Mouse (Mus musculus): ENCODE data around the gene Cpz. TPM values are rescaled to one million over a fixed set of nuclear protein-coding genes. Genes with fewer than 3 reads are reported as not detected.
A peak's percentile ranks its signal among the peaks of the same experiment; 100 is the strongest.

Cpz gene
- polyA plus RNA-seq (2012; rRNA removed): 1.4 and 2.9 TPM in 2 replicates

GRCm38 (mm10) chr5:35525469-35526123, at the start of gene Cpz:
TSS of gene Cpz (minus strand) at chr5:35525698.
- H3K27ac ChIP-seq (ENCODE audit: control insufficient read depth, insufficient read depth, low read depth, low read length): no peak within 1 kb of the TSS
- peaks cover 16% of the 10 kb centered on the region for H3K4me1 ChIP-seq (ENCODE audit: control insufficient read depth, insufficient read depth, low read length)
- H3K4me3 ChIP-seq (ENCODE audit: control insufficient read depth, low read depth, low read length): peak within 1 kb of the TSS; percentile 23
- no peaks in the 10 kb centered on the region for H3K27me3 ChIP-seq (ENCODE audit: control insufficient read depth, insufficient read depth, low read length)
- TF ChIP-seq CTCF (IDR thresholded peaks at IDR 0.05; ENCODE audit: control insufficient read depth, insufficient read depth, insufficient replicate concordance, low read depth, low read length): no peak
- peak; percentile 46 for TF ChIP-seq POLR2A (IDR thresholded peaks at IDR 0.05; ENCODE audit: control insufficient read depth, low read depth, low read length)
- no peaks in the 10 kb centered on the region for H3K36me3 ChIP-seq (ENCODE audit: control insufficient read depth, insufficient read depth, low read length)

- H3K4me3 ChIP-seq (ENCODE audit: control insufficient read depth, low read depth, low read length): peak within 1 kb of the TSS; percentile 96
- H3K4me1 ChIP-seq (ENCODE audit: control insufficient read depth, insufficient read depth, low read length): peaks cover 3% of the 10 kb centered on the region
- H3K27me3 ChIP-seq (ENCODE audit: control insufficient read depth, insufficient read depth, low read length): no peaks in the 10 kb centered on the region
- TF ChIP-seq CTCF (IDR thresholded peaks at IDR 0.05; ENCODE audit: control insufficient read depth, insufficient read depth, insufficient replicate concordance, low read depth, low read length): no peak
- peak; percentile 93 for TF ChIP-seq POLR2A (IDR thresholded peaks at IDR 0.05; ENCODE audit: control insufficient read depth, low read depth, low read length)
- H3K27ac ChIP-seq (ENCODE audit: control insufficient read depth, insufficient read depth, low read depth, low read length): peak within 1 kb of the TSS; percentile 83
- no peaks in the 10 kb centered on the region for H3K36me3 ChIP-seq (ENCODE audit: control insufficient read depth, insufficient read depth, low read length)
These were observed 49.4 kb upstream of the Cpz start, which contains the start of gene Trmt44 for GRCm38 (mm10) chr5:35574653-35575599. TSS of gene Trmt44 (minus strand) at chr5:35575070.

GRCm38 (mm10) chr5:35571546-35571945, 46.0 kb upstream of the Cpz start:
- H3K27ac ChIP-seq (ENCODE audit: control insufficient read depth, insufficient read depth, low read depth, low read length): no peak overlapping the region
- no peaks in the 10 kb centered on the region for H3K36me3 ChIP-seq (ENCODE audit: control insufficient read depth, insufficient read depth, low read length)
- peaks cover 3% of the 10 kb centered on the region for H3K4me1 ChIP-seq (ENCODE audit: control insufficient read depth, insufficient read depth, low read length)
- H3K27me3 ChIP-seq (ENCODE audit: control insufficient read depth, insufficient read depth, low read length): no peaks in the 10 kb centered on the region
- TF ChIP-seq POLR2A (IDR thresholded peaks at IDR 0.05; ENCODE audit: control insufficient read depth, low read depth, low read length): no peak
- no peak for TF ChIP-seq CTCF (IDR thresholded peaks at IDR 0.05; ENCODE audit: control insufficient read depth, insufficient read depth, insufficient replicate concordance, low read depth, low read length)
- no peak overlapping the region for H3K4me3 ChIP-seq (ENCODE audit: control insufficient read depth, low read depth, low read length)

- no peak overlapping the region for H3K4me3 ChIP-seq (ENCODE audit: control insufficient read depth, low read depth, low read length)
- peaks cover 5% of the 10 kb centered on the region for H3K36me3 ChIP-seq (ENCODE audit: control insufficient read depth, insufficient read depth, low read length)
- TF ChIP-seq CTCF (IDR thresholded peaks at IDR 0.05; ENCODE audit: control insufficient read depth, insufficient read depth, insufficient replicate concordance, low read depth, low read length) (no peak), POLR2A (IDR thresholded peaks at IDR 0.05; ENCODE audit: control insufficient read depth, low read depth, low read length) (no peak)
- no peaks in the 10 kb centered on the region for H3K27me3 ChIP-seq (ENCODE audit: control insufficient read depth, insufficient read depth, low read length)
- no peaks in the 10 kb centered on the region for H3K4me1 ChIP-seq (ENCODE audit: control insufficient read depth, insufficient read depth, low read length)
- H3K27ac ChIP-seq (ENCODE audit: control insufficient read depth, insufficient read depth, low read depth, low read length): no peak overlapping the region
These were observed 41.1 kb upstream of the Cpz start for GRCm38 (mm10) chr5:35566632-35567031.

GRCm38 (mm10) chr5:35565217-35565616, 39.7 kb upstream of the Cpz start:
- Histone ChIP-seq H3K27me3 (ENCODE audit: control insufficient read depth, insufficient read depth, low read length) (no peaks in the 10 kb centered on the region), H3K27ac (ENCODE audit: control insufficient read depth, insufficient read depth, low read depth, low read length) (no peak overlapping the region), H3K4me1 (ENCODE audit: control insufficient read depth, insufficient read depth, low read length) (no peaks in the 10 kb centered on the region), H3K36me3 (ENCODE audit: control insufficient read depth, insufficient read depth, low read length) (peaks cover 5% of the 10 kb centered on the region), H3K4me3 (ENCODE audit: control insufficient read depth, low read depth, low read length) (no peak overlapping the region)
- TF ChIP-seq POLR2A (IDR thresholded peaks at IDR 0.05; ENCODE audit: control insufficient read depth, low read depth, low read length): no peak
- TF ChIP-seq CTCF (IDR thresholded peaks at IDR 0.05; ENCODE audit: control insufficient read depth, insufficient read depth, insufficient replicate concordance, low read depth, low read length): no peak

- Histone ChIP-seq H3K4me3 (ENCODE audit: control insufficient read depth, low read depth, low read length) (no peak overlapping the region), H3K4me1 (ENCODE audit: control insufficient read depth, insufficient read depth, low read length) (no peaks in the 10 kb centered on the region), H3K36me3 (ENCODE audit: control insufficient read depth, insufficient read depth, low read length) (peaks cover 5% of the 10 kb centered on the region), H3K27ac (ENCODE audit: control insufficient read depth, insufficient read depth, low read depth, low read length) (no peak overlapping the region), H3K27me3 (ENCODE audit: control insufficient read depth, insufficient read depth, low read length) (no peaks in the 10 kb centered on the region)
- TF ChIP-seq POLR2A (IDR thresholded peaks at IDR 0.05; ENCODE audit: control insufficient read depth, low read depth, low read length) (no peak), CTCF (IDR thresholded peaks at IDR 0.05; ENCODE audit: control insufficient read depth, insufficient read depth, insufficient replicate concordance, low read depth, low read length) (peak; percentile 90; the same call in 1 of the 2 replicates)
These were observed 38.0 kb upstream of the Cpz start for GRCm38 (mm10) chr5:35563449-35563848.

- Histone ChIP-seq H3K4me3 (ENCODE audit: control insufficient read depth, low read depth, low read length) (no peak overlapping the region), H3K4me1 (ENCODE audit: control insufficient read depth, insufficient read depth, low read length) (no peaks in the 10 kb centered on the region), H3K27ac (ENCODE audit: control insufficient read depth, insufficient read depth, low read depth, low read length) (no peak overlapping the region), H3K27me3 (ENCODE audit: control insufficient read depth, insufficient read depth, low read length) (no peaks in the 10 kb centered on the region), H3K36me3 (ENCODE audit: control insufficient read depth, insufficient read depth, low read length) (peaks cover 5% of the 10 kb centered on the region)
- no peak for TF ChIP-seq POLR2A (IDR thresholded peaks at IDR 0.05; ENCODE audit: control insufficient read depth, low read depth, low read length)
- no peak for TF ChIP-seq CTCF (IDR thresholded peaks at IDR 0.05; ENCODE audit: control insufficient read depth, insufficient read depth, insufficient replicate concordance, low read depth, low read length)
These were observed 37.1 kb upstream of the Cpz start for GRCm38 (mm10) chr5:35562616-35563015.
